Mouse (Mus musculus) testis, postnatal 10 days (tissue): ENCODE data around the gene Eif1.
"Not testable (repeated sequence)": the region's sequence is repeated elsewhere in the genome, so short reads cannot be mapped to it uniquely, and the experiment has no call there.

Experiments
- DNase-seq: peaks from one replicate; pipeline ENCODE4 v3.0.0; 2021; ENCODE audit warnings: low spot score

Gene Eif1

DNA sequence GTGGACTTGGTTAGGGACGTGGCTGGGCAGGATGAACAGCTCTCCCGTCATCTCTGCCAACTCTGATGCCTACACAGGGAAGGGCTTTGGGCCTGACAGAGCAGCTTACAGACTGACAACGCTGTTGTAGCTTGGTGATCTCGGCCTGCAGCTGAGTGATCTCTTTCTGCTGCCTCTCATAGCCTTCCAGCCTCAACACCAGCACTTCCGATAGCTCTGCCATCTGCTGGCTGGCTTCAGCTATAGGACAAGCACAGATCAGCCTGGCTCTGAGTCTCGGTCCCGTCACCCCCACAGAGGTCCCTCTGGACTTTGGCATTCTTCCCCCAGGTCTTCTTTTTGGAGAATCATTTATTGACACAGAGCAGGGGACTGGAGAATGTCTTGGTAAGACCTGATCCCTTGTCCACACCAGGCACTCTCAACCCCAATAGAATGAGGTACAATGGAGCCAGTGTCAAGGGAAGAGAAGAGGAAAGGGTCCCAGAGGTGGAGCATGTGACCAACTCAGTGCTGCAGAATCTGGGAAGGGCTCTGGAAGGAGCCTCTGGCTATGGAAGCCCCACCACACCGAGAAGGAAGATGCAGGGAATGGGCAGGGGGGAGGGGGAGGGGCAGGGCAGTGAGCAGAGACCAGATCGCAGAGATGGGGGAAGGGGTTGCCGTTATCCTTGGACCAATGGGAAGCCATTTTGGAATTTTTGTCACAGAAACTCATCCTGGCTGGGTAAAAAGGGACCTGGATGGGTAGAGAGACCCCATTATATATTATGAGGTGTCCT lies 32.6 kb downstream of the Eif1 start:
- DNase-seq, result no peak

GRCm38 (mm10) chr11:100355151-100355951 lies 35.7 kb downstream of the Eif1 start:
- peak; percentile 71 for DNase-seq

- DNase-seq, result peak; percentile 80
Observed at GRCm38 (mm10) chr11:100355972-100356818, 36.5 kb downstream of the Eif1 start, which contains the start of gene Hap1. Hap1 (minus strand) TSS chr11:100356128.

DNA sequence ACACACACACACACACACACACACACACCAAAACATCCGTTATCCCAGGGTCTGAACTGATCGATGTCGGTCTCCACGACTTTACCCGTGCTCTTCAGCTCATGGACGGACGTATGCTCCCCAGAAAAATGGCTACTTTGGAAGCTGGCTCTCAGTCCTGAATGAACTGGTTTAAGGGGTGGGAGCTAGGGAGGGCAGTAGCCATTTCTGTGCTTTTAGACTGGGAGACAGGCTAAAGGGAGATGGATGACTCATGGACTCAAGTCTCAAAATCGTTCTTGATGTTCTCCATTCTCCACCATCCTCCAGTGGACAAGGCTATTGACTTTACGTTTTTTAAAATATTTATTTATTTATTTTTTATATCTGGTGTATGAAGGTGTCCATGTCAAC lies 37.1 kb downstream of the Eif1 start:
- DNase-seq, result no peak

DNA sequence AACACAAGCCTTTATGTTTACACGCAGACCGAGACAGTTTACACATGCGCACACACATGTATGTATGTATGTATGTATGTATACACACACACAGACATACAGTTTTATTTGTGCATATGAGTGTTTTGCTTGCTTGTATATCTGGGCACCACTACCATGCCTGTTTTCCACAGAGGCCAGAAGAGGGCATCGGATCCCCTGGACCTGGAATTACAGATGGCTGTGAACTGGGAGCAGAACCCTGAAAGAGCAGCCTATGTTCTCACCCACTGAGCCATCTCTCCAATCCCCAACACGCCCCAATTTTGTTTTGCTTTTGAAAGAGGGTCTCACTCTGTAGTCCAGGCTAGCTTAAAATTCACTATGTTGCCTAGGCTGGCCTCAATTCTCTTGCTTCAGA lies 37.7 kb downstream of the Eif1 start:
- DNase-seq, result no peak

DNA sequence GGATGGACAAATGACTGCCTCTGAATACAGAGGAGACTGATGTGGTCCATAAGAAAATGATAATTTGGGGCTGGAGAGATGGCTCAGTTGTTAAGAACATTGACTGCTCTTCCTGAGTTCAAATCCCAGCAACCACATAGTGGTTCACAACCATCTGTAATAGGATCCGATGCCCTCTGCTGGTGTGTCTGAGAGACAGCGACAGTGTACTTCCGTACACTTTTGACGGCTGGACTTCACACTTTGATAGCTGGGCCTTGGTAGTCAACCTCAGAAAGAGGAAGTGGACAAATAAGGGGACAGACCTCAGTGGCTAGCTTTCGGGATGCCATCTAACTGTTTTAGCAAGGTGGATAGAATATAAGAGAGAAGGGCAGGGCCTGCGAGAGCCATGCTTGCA lies 40.5 kb downstream of the Eif1 start:
- no peak for DNase-seq

GRCm38 (mm10) chr11:100361059-100361458 lies 41.4 kb downstream of the Eif1 start:
- DNase-seq, result not testable (repeated sequence)

GRCm38 (mm10) chr11:100362209-100362978 lies 42.7 kb downstream of the Eif1 start:
- DNase-seq, result peak; percentile 90

GRCm38 (mm10) chr11:100362979-100363562 lies 43.4 kb downstream of the Eif1 start:
- DNase-seq, result peak; percentile 83

DNA sequence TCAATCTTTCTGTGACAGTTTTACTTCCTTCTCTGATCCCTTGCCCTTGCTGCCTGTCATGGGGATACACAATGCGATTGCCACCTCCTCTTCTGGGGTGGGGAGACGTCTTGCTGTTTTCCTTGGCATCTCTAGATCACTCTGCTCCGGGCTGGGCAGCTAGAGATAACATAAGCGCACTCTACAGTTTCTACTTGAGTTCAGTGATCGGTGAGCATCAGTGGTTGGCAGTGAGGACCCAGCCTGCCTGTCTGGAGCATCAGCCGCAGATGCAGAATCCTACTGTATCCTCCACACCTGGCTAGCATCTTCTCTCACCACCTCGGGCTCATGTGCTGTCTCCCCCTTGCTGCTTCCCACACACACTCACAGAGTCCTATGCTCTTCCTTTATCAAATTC lies 49.5 kb downstream of the Eif1 start:
- DNase-seq, result no peak

GRCm38 (mm10) chr11:100369822-100370221 lies 50.1 kb downstream of the Eif1 start:
- DNase-seq, result no peak
